Mouse (Mus musculus) liver, embryonic 14.5 days (tissue): ENCODE measurements around the gene Ptx3.

Experiments
- CTCF ChIP-seq: IDR thresholded peaks from 2 replicates; pipeline ENCODE4 v1.5.1; 2016; ENCODE audit warnings: antibody characterized with exemption, low read depth, control low read depth
- EP300 ChIP-seq: IDR thresholded peaks from 2 replicates; pipeline ENCODE4 v1.6.1; 2016; ENCODE audit warnings: antibody characterized with exemption, low read depth

DNA sequence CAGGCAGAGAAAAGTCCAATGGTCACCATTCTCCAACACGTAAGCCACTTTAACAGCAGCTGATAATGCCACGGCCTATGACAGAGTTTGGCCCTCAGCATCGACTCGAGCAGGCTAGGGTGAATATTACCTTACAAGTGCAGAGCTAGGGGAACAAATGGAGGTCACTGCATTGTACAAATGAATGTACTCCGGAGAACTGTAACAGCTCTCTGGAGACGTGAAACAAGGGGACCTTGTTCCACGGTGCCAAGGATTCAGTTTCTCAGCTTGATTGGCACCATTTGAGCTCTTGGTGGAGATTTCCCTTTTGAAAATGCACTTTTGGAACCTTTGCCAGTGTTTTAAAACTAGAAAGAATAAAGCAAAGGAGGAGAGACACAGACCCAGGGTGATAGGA, 32.1 kb downstream of the Ptx3 start:
- TF ChIP-seq CTCF (no peak), EP300 (no peak)
